ENCODE assay signal across 8 mouse cellular contexts in the genomic region with DNA sequence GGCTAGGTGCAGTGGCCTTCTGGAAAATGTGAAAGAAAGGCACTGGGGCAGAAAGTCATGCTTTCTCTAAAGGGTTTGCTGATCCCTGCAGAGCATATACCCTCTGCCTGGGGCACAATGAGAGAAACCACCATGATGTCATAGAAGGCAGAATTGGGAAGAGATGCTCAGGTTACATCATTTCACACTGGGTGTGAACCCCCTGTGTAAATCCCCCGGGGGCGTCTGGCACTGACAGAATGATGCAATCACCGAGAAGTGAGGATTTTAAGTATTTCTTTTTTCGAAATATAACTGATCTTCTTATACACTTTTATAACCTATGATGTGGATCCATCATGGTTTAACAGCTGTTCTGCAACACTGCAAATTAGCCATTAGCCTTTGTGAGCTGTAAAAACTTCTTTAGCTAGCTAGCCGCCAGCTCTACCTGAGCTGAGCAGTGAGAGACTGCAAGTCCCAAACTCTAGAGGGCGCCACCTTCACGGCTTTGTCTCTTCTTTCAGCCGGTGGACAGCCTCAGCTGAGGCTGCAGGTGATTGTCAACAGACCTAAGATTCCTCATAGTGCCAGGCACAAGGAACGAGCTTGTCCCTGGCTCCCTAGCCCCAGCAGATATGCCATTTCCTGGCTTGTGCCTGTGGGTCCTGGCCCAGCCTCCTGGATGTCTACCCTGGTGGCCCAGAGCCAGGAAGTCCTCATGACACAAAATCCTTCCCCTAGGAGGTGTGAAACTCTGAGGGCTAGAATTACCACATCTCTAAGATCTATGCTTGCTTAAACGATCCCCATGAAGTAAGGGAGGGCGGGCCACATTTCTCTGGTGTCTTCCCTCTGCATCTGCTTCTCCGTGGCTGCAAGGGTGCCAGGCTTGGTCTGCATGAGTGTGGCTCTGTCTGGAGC. TPM values are rescaled to one million over a fixed set of nuclear protein-coding genes. Genes with fewer than 3 reads are reported as not detected.
DNase-seq lines count a peak whose midpoint lies in the region; ATAC-seq and TF ChIP-seq lines count a peak whose summit lies in the region.

No protein-coding gene starts in this region.

- ATAC-seq in heart, embryonic 11.5 days (replicated peaks; ENCODE audit: insufficient number of reproducible peaks, low FRiP score, low TSS enrichment), result no peak
- peak; percentile 53; the same call in 1 of the 2 replicates for ATAC-seq in embryonic facial prominence, embryonic 14.5 days (ENCODE audit: low read depth)
- ATAC-seq in kidney, embryonic 16.5 days (ENCODE audit: low FRiP score, low TSS enrichment), result peak; percentile 69; the same call in 1 of the 2 replicates
- ATAC-seq in megakaryocyte, adult 5-6 weeks (ENCODE audit: poor library complexity, severe bottlenecking), result peak; percentile 79
- ATAC-seq in stomach, postnatal 0 days (ENCODE audit: low FRiP score, low TSS enrichment), result peak; percentile 83

- H3K4me2 ChIP-seq in heart, embryonic 11.5 days, result no peak overlapping the region
- no peak overlapping the region for H3K4me2 ChIP-seq in embryonic facial prominence, embryonic 14.5 days (ENCODE audit: low read depth, low read length)
- no peak overlapping the region for H3K4me2 ChIP-seq in kidney, embryonic 16.5 days (replicated peaks; ENCODE audit: low read depth, low read length)
- H3K4me2 ChIP-seq in stomach, postnatal 0 days (replicated peaks; ENCODE audit: low read depth), result no peak overlapping the region

- H3K4me3 ChIP-seq in heart, embryonic 11.5 days (ENCODE audit: low read depth, low read length), result no peak overlapping the region
- no peak overlapping the region for H3K4me3 ChIP-seq in embryonic facial prominence, embryonic 14.5 days (ENCODE audit: low read depth, low read length)
- H3K4me3 ChIP-seq in kidney, embryonic 16.5 days (ENCODE audit: low read length), result no peak overlapping the region
- H3K4me3 ChIP-seq in stomach, postnatal 0 days (ENCODE audit: low read depth, low read length), result no peak overlapping the region

- peak; percentile 78 for TF ChIP-seq CTCF in stomach, postnatal 0 days (IDR thresholded peaks at IDR 0.05; ENCODE audit: low read depth)

- H3K9ac ChIP-seq in heart, embryonic 11.5 days (ENCODE audit: low read depth, low read length), result no peak overlapping the region
- H3K9ac ChIP-seq in embryonic facial prominence, embryonic 14.5 days (ENCODE audit: low read depth, low read length), result no peak overlapping the region
- no peak overlapping the region for H3K9ac ChIP-seq in kidney, embryonic 16.5 days (replicated peaks; ENCODE audit: low read length)
- H3K9ac ChIP-seq in stomach, postnatal 0 days (ENCODE audit: low read length), result no peak overlapping the region

- no peak for TF ChIP-seq EP300 in stomach, postnatal 0 days (optimal IDR thresholded peaks at IDR 0.05)

- no peak overlapping the region for H3K27ac ChIP-seq in heart, embryonic 11.5 days (ENCODE audit: low read depth, low read length)
- no peak overlapping the region for H3K27ac ChIP-seq in embryonic facial prominence, embryonic 14.5 days (replicated peaks; ENCODE audit: low read depth, low read length)
- H3K27ac ChIP-seq in kidney, embryonic 16.5 days (ENCODE audit: low read length), result no peak overlapping the region
- H3K27ac ChIP-seq in stomach, postnatal 0 days (replicated peaks), result no peak overlapping the region

- H3K27me3 ChIP-seq in heart, embryonic 11.5 days (ENCODE audit: control insufficient read depth, insufficient read depth, low read length), result no peaks in the 10 kb centered on the region
- H3K27me3 ChIP-seq in embryonic facial prominence, embryonic 14.5 days (replicated peaks; ENCODE audit: control insufficient read depth, insufficient read depth, low read length), result no peaks in the 10 kb centered on the region
- 0 out of 2 replicates have a peak, but pooled peaks cover 4% of the 10 kb centered on the region for H3K27me3 ChIP-seq in kidney, embryonic 16.5 days (ENCODE audit: insufficient read depth, low read length)
- no peaks in the 10 kb centered on the region for H3K27me3 ChIP-seq in stomach, postnatal 0 days (ENCODE audit: control insufficient read depth, insufficient read depth, low read length)

- H3K36me3 ChIP-seq in heart, embryonic 11.5 days (ENCODE audit: control insufficient read depth, insufficient read depth, low read length), result no peaks in the 10 kb centered on the region
- no peaks in the 10 kb centered on the region for H3K36me3 ChIP-seq in embryonic facial prominence, embryonic 14.5 days (ENCODE audit: control insufficient read depth, insufficient read depth, low read length)
- H3K36me3 ChIP-seq in kidney, embryonic 16.5 days (ENCODE audit: insufficient read depth, low read length), result no peaks in the 10 kb centered on the region
- H3K36me3 ChIP-seq in stomach, postnatal 0 days (ENCODE audit: control insufficient read depth, insufficient read depth, low read length), result no peaks in the 10 kb centered on the region

- no peaks in the 10 kb centered on the region for H3K4me1 ChIP-seq in heart, embryonic 11.5 days (ENCODE audit: control insufficient read depth, insufficient read depth, low read length)
- no peaks in the 10 kb centered on the region for H3K4me1 ChIP-seq in embryonic facial prominence, embryonic 14.5 days (ENCODE audit: control insufficient read depth, insufficient read depth, low read length)
- no peaks in the 10 kb centered on the region for H3K4me1 ChIP-seq in kidney, embryonic 16.5 days (ENCODE audit: insufficient read depth, low read length)
- no peaks in the 10 kb centered on the region for H3K4me1 ChIP-seq in stomach, postnatal 0 days (replicated peaks; ENCODE audit: control insufficient read depth, insufficient read depth)

- no peaks in the 10 kb centered on the region for H3K9me3 ChIP-seq in heart, embryonic 11.5 days (replicated peaks; ENCODE audit: control insufficient read depth, low read length)
- no peaks in the 10 kb centered on the region for H3K9me3 ChIP-seq in embryonic facial prominence, embryonic 14.5 days (ENCODE audit: control insufficient read depth, low read length)
- H3K9me3 ChIP-seq in kidney, embryonic 16.5 days (ENCODE audit: low read length), result no peaks in the 10 kb centered on the region
- H3K9me3 ChIP-seq in stomach, postnatal 0 days (ENCODE audit: control insufficient read depth, low read length), result no peaks in the 10 kb centered on the region

- WGBS in heart, embryonic 11.5 days (ENCODE audit: insufficient replicate concordance), result 38% methylated on average over 12 of the region's 12 CpGs
- 37% methylated on average over 12 of the region's 12 CpGs for WGBS in embryonic facial prominence, embryonic 14.5 days
- 29% methylated on average over 12 of the region's 12 CpGs for WGBS in kidney, embryonic 16.5 days
- 32% methylated on average over 12 of the region's 12 CpGs for WGBS in stomach, postnatal 0 days

- DNase-seq in heart, adult 18-20 months, result peak; percentile 12 to 50
- peak; percentile 56 for DNase-seq in A20 (ENCODE audit: low read depth, low spot score)
- peak; percentile 66 for DNase-seq in adrenal gland, postnatal 14 days
- peak; percentile 45 for DNase-seq in embryonic facial prominence, embryonic 14.5 days (ENCODE audit: low spot score)
- DNase-seq in stomach, postnatal 0 days (ENCODE audit: low spot score), result peak; percentile 80

RNA-seq across cellular contexts. Expression of gene AA467197, which starts 29.4 kb away (rescaled TPM):
- under 1 TPM; 0.41 to 0.60 TPM for total RNA-seq in heart, adult 18-20 months (2021)
- polyA plus RNA-seq in heart, embryonic 11.5 days (2014; fragmentation: Nextera tagmentation; extraction: Ambion mirVana), result 0.20 TPM in 1 of 2 replicates, not detected in the other
- total RNA-seq in adrenal gland, postnatal 14 days (2021), result 0.48 and 0.83 TPM in 2 replicates
- 0.47 TPM in 1 of 2 replicates, not detected in the other for polyA plus RNA-seq in embryonic facial prominence, embryonic 14.5 days (2014; fragmentation: Nextera tagmentation; extraction: Ambion mirVana)
- polyA plus RNA-seq in kidney, embryonic 16.5 days (2015; fragmentation: Nextera tagmentation; extraction: Ambion mirVana), result not detected in 2 replicates
- 50.1 and 66.9 TPM in 2 replicates for total RNA-seq in megakaryocyte, adult 5-6 weeks (2015)
- total RNA-seq in megakaryocyte, adult 5-6 weeks (2017), result 103 and 129 TPM in 2 replicates
- 193 and 201 TPM in 2 replicates for polyA plus RNA-seq in stomach, postnatal 0 days (2015; fragmentation: Nextera tagmentation; extraction: Ambion mirVana)

RNA-seq across cellular contexts. Expression of gene Slc30a4, which starts 36.2 kb away (rescaled TPM):
- 1 to 10 TPM; 7.4 to 7.7 TPM for total RNA-seq in heart, adult 18-20 months (2021)
- polyA plus RNA-seq in heart, embryonic 11.5 days (2014; fragmentation: Nextera tagmentation; extraction: Ambion mirVana), result 7.0 and 9.9 TPM in 2 replicates
- 25.2 and 25.5 TPM in 2 replicates for total RNA-seq in adrenal gland, postnatal 14 days (2021)
- 16.8 and 17.2 TPM in 2 replicates for polyA plus RNA-seq in embryonic facial prominence, embryonic 14.5 days (2014; fragmentation: Nextera tagmentation; extraction: Ambion mirVana)
- 6.2 and 6.4 TPM in 2 replicates for polyA plus RNA-seq in kidney, embryonic 16.5 days (2015; fragmentation: Nextera tagmentation; extraction: Ambion mirVana)
- total RNA-seq in megakaryocyte, adult 5-6 weeks (2015), result 1.2 and 1.9 TPM in 2 replicates
- total RNA-seq in megakaryocyte, adult 5-6 weeks (2017), result 1.9 and 2.2 TPM in 2 replicates
- polyA plus RNA-seq in stomach, postnatal 0 days (2015; fragmentation: Nextera tagmentation; extraction: Ambion mirVana), result 9.5 TPM in 2 replicates

RNA-seq across cellular contexts. Expression of gene Gatm, which starts 55.1 kb away (rescaled TPM):
- 1 to 10 TPM; 3.1 to 3.2 TPM for total RNA-seq in heart, adult 18-20 months (2021)
- 26.6 and 33.6 TPM in 2 replicates for polyA plus RNA-seq in heart, embryonic 11.5 days (2014; fragmentation: Nextera tagmentation; extraction: Ambion mirVana)
- 5.2 and 5.6 TPM in 2 replicates for total RNA-seq in adrenal gland, postnatal 14 days (2021)
- polyA plus RNA-seq in embryonic facial prominence, embryonic 14.5 days (2014; fragmentation: Nextera tagmentation; extraction: Ambion mirVana), result 97.0 and 127 TPM in 2 replicates
- polyA plus RNA-seq in kidney, embryonic 16.5 days (2015; fragmentation: Nextera tagmentation; extraction: Ambion mirVana), result 83.1 and 98.7 TPM in 2 replicates
- 19.8 and 29.9 TPM in 2 replicates for total RNA-seq in megakaryocyte, adult 5-6 weeks (2015)
- total RNA-seq in megakaryocyte, adult 5-6 weeks (2017), result 13.7 and 20.8 TPM in 2 replicates
- 8.5 and 9.3 TPM in 2 replicates for polyA plus RNA-seq in stomach, postnatal 0 days (2015; fragmentation: Nextera tagmentation; extraction: Ambion mirVana)

Comparison
In these comparisons a context has a peak if more than half of its experiments do, and no peak if none do; other contexts are left out.
1. RNA of gene AA467197, which starts 29.4 kb away (polyA plus RNA-seq): 193 to 201 TPM in stomach, postnatal 0 days; 0.47 TPM in embryonic facial prominence, embryonic 14.5 days, 0.20 TPM in heart, embryonic 11.5 days and not detected in kidney, embryonic 16.5 days; every median in the first group is over 100 times any median in the second.
2. Peak in every context shown above with its lines, with median percentiles within 50 percentile points of each other: DNase-seq.